In genomic region chr8:127577656-127578055, GRCm38 (mm10) we compare ENCODE assay signal across 14 mouse cellular contexts.
DNase-seq lines count a peak whose midpoint lies in the region; ATAC-seq and TF ChIP-seq lines count a peak whose summit lies in the region.
"Had no signal": no experiment of that assay in that cellular context is flagged by ENCODE, and none has a peak within 500 bp of the region (broad histone marks: within the 10 kb centered on the region; RNA-seq: fewer than 3 reads in every experiment).

No protein-coding gene starts in this region.

- H3K36me3 ChIP-seq in hindbrain, embryonic 14.5 days (replicated peaks; ENCODE audit: control insufficient read depth, insufficient read depth) = no peaks in the 10 kb centered on the region
- no peaks in the 10 kb centered on the region for H3K36me3 ChIP-seq in hindbrain, embryonic 13.5 days
- H3K36me3 ChIP-seq in midbrain, postnatal 0 days (ENCODE audit: insufficient read depth, low read length) = no peaks in the 10 kb centered on the region
- H3K36me3 ChIP-seq in midbrain, embryonic 13.5 days = no peaks in the 10 kb centered on the region
- no peaks in the 10 kb centered on the region for H3K36me3 ChIP-seq in kidney, embryonic 15.5 days
- H3K36me3 ChIP-seq: heart, embryonic 10.5 days; hindbrain, embryonic 12.5 days had no signal

- DNase-seq in hindbrain, embryonic 14.5 days (ENCODE audit: low spot score) = peak; percentile 66
- peak; percentile 48 for DNase-seq in midbrain, postnatal 0 days (ENCODE audit: low spot score)
- DNase-seq in brain, embryonic 14.5 days (ENCODE audit: low read depth) = peak; percentile 88
- no peak for DNase-seq in right cerebral cortex, adult 2 months (ENCODE audit: low spot score in 2 of 2)
- DNase-seq: adrenal gland, postnatal 36 days; cerebellum, adult 2 months; liver, postnatal 0 days had no signal

- H3K4me3 ChIP-seq in hindbrain, embryonic 14.5 days (replicated peaks; ENCODE audit: low read length) = no peak overlapping the region
- H3K4me3 ChIP-seq in hindbrain, embryonic 13.5 days = no peak overlapping the region
- no peak overlapping the region for H3K4me3 ChIP-seq in midbrain, postnatal 0 days (ENCODE audit: low read depth, low read length)
- H3K4me3 ChIP-seq in midbrain, embryonic 13.5 days (replicated peaks) = no peak overlapping the region
- no peak overlapping the region for H3K4me3 ChIP-seq in kidney, embryonic 15.5 days (replicated peaks)
- H3K4me3 ChIP-seq: heart, embryonic 10.5 days; hindbrain, embryonic 12.5 days; myocyte had no signal

- no peak for TF ChIP-seq CTCF in midbrain, postnatal 0 days (IDR thresholded peaks at IDR 0.05)
- no peak for TF ChIP-seq CTCF in brain, embryonic 14.5 days (IDR thresholded peaks at IDR 0.05; ENCODE audit: borderline replicate concordance, extremely low read depth, insufficient read depth, insufficient read length)

- H3K27ac ChIP-seq in hindbrain, embryonic 14.5 days = no peak overlapping the region
- H3K27ac ChIP-seq in hindbrain, embryonic 13.5 days = no peak overlapping the region
- H3K27ac ChIP-seq in midbrain, postnatal 0 days (ENCODE audit: low read depth, low read length) = no peak overlapping the region
- no peak overlapping the region for H3K27ac ChIP-seq in midbrain, embryonic 13.5 days
- no peak overlapping the region for H3K27ac ChIP-seq in kidney, embryonic 15.5 days
- H3K27ac ChIP-seq: heart, embryonic 10.5 days; hindbrain, embryonic 12.5 days had no signal

- H3K9ac ChIP-seq in hindbrain, embryonic 14.5 days = no peak overlapping the region
- H3K9ac ChIP-seq in hindbrain, embryonic 13.5 days = no peak overlapping the region
- H3K9ac ChIP-seq in midbrain, postnatal 0 days (replicated peaks; ENCODE audit: low read length, poor library complexity, severe bottlenecking) = no peak overlapping the region
- no peak overlapping the region for H3K9ac ChIP-seq in midbrain, embryonic 13.5 days (replicated peaks)
- no peak overlapping the region for H3K9ac ChIP-seq in kidney, embryonic 15.5 days
- H3K9ac ChIP-seq: hindbrain, embryonic 12.5 days; liver, postnatal 0 days had no signal

- H3K4me1 ChIP-seq in hindbrain, embryonic 14.5 days (replicated peaks; ENCODE audit: control insufficient read depth, insufficient read depth, low read length) = no peaks in the 10 kb centered on the region; the same call in 1 of the 2 replicates
- peaks cover 4% of the 10 kb centered on the region; the same call in 1 of the 2 replicates for H3K4me1 ChIP-seq in hindbrain, embryonic 13.5 days (replicated peaks)
- H3K4me1 ChIP-seq in midbrain, postnatal 0 days (ENCODE audit: insufficient read depth, low read length) = no peaks in the 10 kb centered on the region
- H3K4me1 ChIP-seq in midbrain, embryonic 13.5 days (replicated peaks) = no peaks in the 10 kb centered on the region
- no peaks in the 10 kb centered on the region for H3K4me1 ChIP-seq in kidney, embryonic 15.5 days
- H3K4me1 ChIP-seq: heart, embryonic 10.5 days; hindbrain, embryonic 12.5 days had no signal

- H3K4me2 ChIP-seq in hindbrain, embryonic 14.5 days (replicated peaks) = no peak overlapping the region
- H3K4me2 ChIP-seq in hindbrain, embryonic 13.5 days = no peak overlapping the region
- no peak overlapping the region for H3K4me2 ChIP-seq in midbrain, postnatal 0 days (ENCODE audit: low read depth, low read length, poor library complexity, severe bottlenecking)
- H3K4me2 ChIP-seq in midbrain, embryonic 13.5 days (replicated peaks) = no peak overlapping the region
- no peak overlapping the region for H3K4me2 ChIP-seq in kidney, embryonic 15.5 days
- H3K4me2 ChIP-seq: hindbrain, embryonic 12.5 days had no signal

- TF ChIP-seq POLR2A in brain, embryonic 14.5 days (IDR thresholded peaks at IDR 0.05; ENCODE audit: borderline replicate concordance, extremely low read depth, insufficient read depth, insufficient read length, poor library complexity, severe bottlenecking) = no peak

- H3K27me3 ChIP-seq in hindbrain, embryonic 14.5 days (ENCODE audit: control insufficient read depth, insufficient read depth, low read length) = no peaks in the 10 kb centered on the region
- H3K27me3 ChIP-seq in hindbrain, embryonic 13.5 days = no peaks in the 10 kb centered on the region
- H3K27me3 ChIP-seq in midbrain, postnatal 0 days (ENCODE audit: insufficient read depth, low read length) = no peaks in the 10 kb centered on the region
- H3K27me3 ChIP-seq in midbrain, embryonic 13.5 days = no peaks in the 10 kb centered on the region
- no peaks in the 10 kb centered on the region for H3K27me3 ChIP-seq in kidney, embryonic 15.5 days
- H3K27me3 ChIP-seq: hindbrain, embryonic 12.5 days had no signal

- 63% methylated on average over 6 of the region's 6 CpGs for WGBS in hindbrain, embryonic 14.5 days
- 67% methylated on average over 6 of the region's 6 CpGs for WGBS in hindbrain, embryonic 13.5 days
- 42% methylated on average over 6 of the region's 6 CpGs for whole genome bisulfite sequencing in midbrain, postnatal 0 days
- 42% methylated on average over 6 of the region's 6 CpGs for WGBS in midbrain, embryonic 13.5 days
- 84% methylated on average over 6 of the region's 6 CpGs for WGBS in kidney, embryonic 15.5 days

- H3K9me3 ChIP-seq in hindbrain, embryonic 14.5 days (ENCODE audit: control insufficient read depth, low read length) = no peaks in the 10 kb centered on the region
- H3K9me3 ChIP-seq in hindbrain, embryonic 13.5 days = no peaks in the 10 kb centered on the region
- H3K9me3 ChIP-seq in midbrain, postnatal 0 days (ENCODE audit: low read length) = no peaks in the 10 kb centered on the region
- no peaks in the 10 kb centered on the region for H3K9me3 ChIP-seq in midbrain, embryonic 13.5 days
- no peaks in the 10 kb centered on the region for H3K9me3 ChIP-seq in kidney, embryonic 15.5 days (replicated peaks)
- H3K9me3 ChIP-seq: heart, embryonic 10.5 days; hindbrain, embryonic 12.5 days had no signal

- no peak for ATAC-seq in hindbrain, embryonic 14.5 days (ENCODE audit: low FRiP score)
- ATAC-seq in hindbrain, embryonic 13.5 days (ENCODE audit: low FRiP score) = no peak
- no peak for ATAC-seq in midbrain, postnatal 0 days (ENCODE audit: low FRiP score)
- ATAC-seq in midbrain, embryonic 13.5 days = no peak
- ATAC-seq in kidney, embryonic 15.5 days (replicated peaks; ENCODE audit: low FRiP score) = no peak
- ATAC-seq: intestine, postnatal 0 days; liver, postnatal 0 days had no signal

Comparison
In these comparisons a context has a peak if more than half of its experiments do, and no peak if none do; other contexts are left out.
1. DNase-seq: peak in hindbrain, embryonic 14.5 days (single experiment), midbrain, postnatal 0 days (single experiment) and brain, embryonic 14.5 days (single experiment); none in right cerebral cortex, adult 2 months (0 of 2).